Mouse (Mus musculus): Measurements from ENCODE around the gene Gm10306. TPM values are rescaled to one million over a fixed set of nuclear protein-coding genes. Genes with fewer than 3 reads are reported as not detected.

Gm10306 gene
- polyA plus RNA-seq, 1 experiment from 2014 or later: not detected

- Histone ChIP-seq H3K27ac (no peak overlapping the region), H3K4me1 (no peaks in the 10 kb centered on the region), H3K4me2 (replicated peaks) (no peak overlapping the region), H3K36me3 (peaks cover 5% of the 10 kb centered on the region; the same call in 1 of the 2 replicates), H3K9me3 (no peaks in the 10 kb centered on the region), H3K27me3 (no peaks in the 10 kb centered on the region), H3K4me3 (no peak overlapping the region), H3K9ac (no peak overlapping the region)
- WGBS: 71% methylated on average over 7 of the region's 7 CpGs
- ATAC-seq (ENCODE audit: low FRiP score, low read depth): no peak
Observed at GRCm38 (mm10) chr4:94561954-94562648, 5.8 kb downstream of the Gm10306 start.

- no peaks in the 10 kb centered on the region for H3K27me3 ChIP-seq
- ATAC-seq (ENCODE audit: low FRiP score, low read depth): no peak
- H3K36me3 ChIP-seq: peaks cover 14% of the 10 kb centered on the region
- no peak overlapping the region for H3K4me2 ChIP-seq (replicated peaks)
- H3K9ac ChIP-seq: no peak overlapping the region
- H3K4me1 ChIP-seq: no peaks in the 10 kb centered on the region
- no peak overlapping the region for H3K4me3 ChIP-seq
- no peak overlapping the region for H3K27ac ChIP-seq
- H3K9me3 ChIP-seq: no peaks in the 10 kb centered on the region
Observed at GRCm38 (mm10) chr4:94564297-94564696, 8.0 kb downstream of the Gm10306 start.

- Histone ChIP-seq H3K4me2 (replicated peaks) (no peak overlapping the region), H3K36me3 (peaks cover 57% of the 10 kb centered on the region)
Observed at GRCm38 (mm10) chr4:94572677-94573076, 16.3 kb downstream of the Gm10306 start.

GRCm38 (mm10) chr4:94591765-94592381 is 35.5 kb downstream of the Gm10306 start:
- H3K4me3 ChIP-seq: no peak overlapping the region
- H3K9ac ChIP-seq: no peak overlapping the region
- peaks cover 8% of the 10 kb centered on the region; the same call in 1 of the 2 replicates for H3K4me1 ChIP-seq
- H3K36me3 ChIP-seq: no peaks in the 10 kb centered on the region
- ATAC-seq (ENCODE audit: low FRiP score, low read depth): no peak
- WGBS: 80% methylated on average over 4 of the region's 4 CpGs
- no peak overlapping the region for H3K4me2 ChIP-seq (replicated peaks)
- H3K27me3 ChIP-seq: no peaks in the 10 kb centered on the region
- no peak overlapping the region for H3K27ac ChIP-seq
- no peaks in the 10 kb centered on the region for H3K9me3 ChIP-seq

More at GRCm38 (mm10) chr4:94572677-94573076, 16.3 kb downstream of the Gm10306 start:
- no peak overlapping the region for H3K4me3 ChIP-seq
- H3K9ac ChIP-seq: no peak overlapping the region
- 88% methylated on average over 4 of the region's 4 CpGs for WGBS
- H3K27ac ChIP-seq: no peak overlapping the region
- H3K4me1 ChIP-seq: no peaks in the 10 kb centered on the region
- no peak for ATAC-seq (ENCODE audit: low FRiP score, low read depth)
- H3K9me3 ChIP-seq: no peaks in the 10 kb centered on the region
- no peaks in the 10 kb centered on the region for H3K27me3 ChIP-seq

- Histone ChIP-seq H3K36me3 (no peaks in the 10 kb centered on the region), H3K27ac (no peak overlapping the region), H3K9ac (no peak overlapping the region), H3K27me3 (no peaks in the 10 kb centered on the region), H3K4me2 (replicated peaks) (no peak overlapping the region), H3K4me1 (peaks cover 8% of the 10 kb centered on the region; the same call in 1 of the 2 replicates), H3K9me3 (no peaks in the 10 kb centered on the region), H3K4me3 (no peak overlapping the region)
- ATAC-seq (ENCODE audit: low FRiP score, low read depth): no peak
Observed at GRCm38 (mm10) chr4:94592709-94593108, 36.4 kb downstream of the Gm10306 start.

- peaks cover 22% of the 10 kb centered on the region for H3K4me1 ChIP-seq
- no peaks in the 10 kb centered on the region for H3K36me3 ChIP-seq
- H3K4me2 ChIP-seq (replicated peaks): peak overlapping the region; percentile 85
- WGBS: 87% methylated on average over 4 of the region's 4 CpGs
- no peak overlapping the region for H3K9ac ChIP-seq
- H3K27ac ChIP-seq: no peak overlapping the region
- no peaks in the 10 kb centered on the region for H3K27me3 ChIP-seq
- H3K9me3 ChIP-seq: no peaks in the 10 kb centered on the region
- no peak for ATAC-seq (ENCODE audit: low FRiP score, low read depth)
- peak overlapping the region; percentile 96; the same call in 1 of the 2 replicates for H3K4me3 ChIP-seq
Observed at GRCm38 (mm10) chr4:94601395-94601794, 45.0 kb downstream of the Gm10306 start.

GRCm38 (mm10) chr4:94602496-94603030 is 46.2 kb downstream of the Gm10306 start:
- Histone ChIP-seq H3K27me3 (no peaks in the 10 kb centered on the region), H3K4me3 (peak overlapping the region; percentile 96), H3K4me2 (replicated peaks) (peak overlapping the region; percentile 85), H3K27ac (peak overlapping the region; percentile 88), H3K4me1 (peaks cover 22% of the 10 kb centered on the region), H3K36me3 (no peaks in the 10 kb centered on the region), H3K9ac (peak overlapping the region; percentile 96), H3K9me3 (no peaks in the 10 kb centered on the region)
- ATAC-seq (ENCODE audit: low FRiP score, low read depth): no peak; the same call in 1 of the 2 replicates
- WGBS: under 1% methylated on average over 33 of the region's 33 CpGs

- H3K4me2 ChIP-seq (replicated peaks): peak within 1 kb of the TSS; percentile 85
- WGBS: under 1% methylated on average over 51 of the region's 61 CpGs
- ATAC-seq (ENCODE audit: low FRiP score, low read depth): peak; percentile 100
- peak within 1 kb of the TSS; percentile 96 for H3K9ac ChIP-seq
- H3K27me3 ChIP-seq: no peaks in the 10 kb centered on the region
- H3K36me3 ChIP-seq: no peaks in the 10 kb centered on the region
- H3K27ac ChIP-seq: peak within 1 kb of the TSS; percentile 88
- peaks cover 22% of the 10 kb centered on the region for H3K4me1 ChIP-seq
- peak within 1 kb of the TSS; percentile 96 for H3K4me3 ChIP-seq
- no peaks in the 10 kb centered on the region for H3K9me3 ChIP-seq
Observed at GRCm38 (mm10) chr4:94603031-94603629, 46.8 kb downstream of the Gm10306 start, which contains the start of gene Plaa. TSS of gene Plaa (minus strand) at chr4:94603244.

GRCm38 (mm10) chr4:94604452-94605019 is 48.2 kb downstream of the Gm10306 start:
- 83% methylated on average over 2 of the region's 2 CpGs for whole genome bisulfite sequencing
- Histone ChIP-seq H3K4me3 (0 out of 2 replicates have a peak overlapping the region, but pooled peaks have one; percentile 96), H3K4me2 (replicated peaks) (no peak overlapping the region), H3K4me1 (peaks cover 22% of the 10 kb centered on the region), H3K36me3 (no peaks in the 10 kb centered on the region), H3K27ac (no peak overlapping the region), H3K9me3 (no peaks in the 10 kb centered on the region), H3K9ac (no peak overlapping the region), H3K27me3 (no peaks in the 10 kb centered on the region)
- no peak for ATAC-seq (ENCODE audit: low FRiP score, low read depth)

- Histone ChIP-seq H3K36me3 (no peaks in the 10 kb centered on the region), H3K4me3 (no peak overlapping the region), H3K4me1 (peaks cover 20% of the 10 kb centered on the region), H3K9me3 (no peaks in the 10 kb centered on the region), H3K9ac (no peak overlapping the region), H3K4me2 (replicated peaks) (no peak overlapping the region), H3K27ac (no peak overlapping the region), H3K27me3 (no peaks in the 10 kb centered on the region)
- WGBS: 89% methylated on average over 2 of the region's 2 CpGs
- ATAC-seq (ENCODE audit: low FRiP score, low read depth): no peak
Observed at GRCm38 (mm10) chr4:94605591-94605990, 49.2 kb downstream of the Gm10306 start.
